Comparison of ENCODE assay signal across 16 mouse cellular contexts in genomic region chr10:60344111-60344510, GRCm38 (mm10). TPM values are rescaled to one million over a fixed set of nuclear protein-coding genes. Genes with fewer than 3 reads are reported as not detected.
DNase-seq lines count a peak whose midpoint lies in the region; ATAC-seq and TF ChIP-seq lines count a peak whose summit lies in the region.
"Had no signal": no experiment of that assay in that cellular context is flagged by ENCODE, and none has a peak within 500 bp of the region (broad histone marks: within the 10 kb centered on the region; RNA-seq: fewer than 3 reads in every experiment).

No protein-coding gene starts in this region.

- no peak overlapping the region for H3K27ac ChIP-seq in gastrocnemius, adult 2 months
- peak overlapping the region; percentile 23; the same call in 1 of the 2 replicates for H3K27ac ChIP-seq in liver, embryonic 13.5 days
- no peak overlapping the region for H3K27ac ChIP-seq in liver, embryonic 11.5 days (ENCODE audit: low read depth, low read length)
- no peak overlapping the region for H3K27ac ChIP-seq in neural tube, embryonic 15.5 days (replicated peaks)
- H3K27ac ChIP-seq: embryonic facial prominence, embryonic 15.5 days; forebrain, embryonic 13.5 days; liver, embryonic 14.5 days had no signal

- intact Hi-C loops in gastrocnemius, adult 2 months (cut with DNase I): no loop called here

- no peak overlapping the region for H3K4me2 ChIP-seq in liver, embryonic 13.5 days
- H3K4me2 ChIP-seq in liver, embryonic 11.5 days: no peak overlapping the region
- H3K4me2 ChIP-seq in neural tube, embryonic 15.5 days: no peak overlapping the region
- H3K4me2 ChIP-seq: embryonic facial prominence, embryonic 15.5 days; forebrain, embryonic 13.5 days had no signal

- WGBS in liver, embryonic 13.5 days (ENCODE audit: insufficient replicate concordance): 41% methylated on average over 3 of the region's 3 CpGs
- WGBS in liver, embryonic 11.5 days: 48% methylated on average over 3 of the region's 3 CpGs
- 88% methylated on average over 3 of the region's 3 CpGs for WGBS in neural tube, embryonic 15.5 days

- no peak for TF ChIP-seq CTCF in gastrocnemius, adult 2 months (IDR thresholded peaks at IDR 0.05)

- no peaks in the 10 kb centered on the region for H3K9me3 ChIP-seq in liver, embryonic 13.5 days (replicated peaks)
- no peaks in the 10 kb centered on the region for H3K9me3 ChIP-seq in liver, embryonic 11.5 days (ENCODE audit: control insufficient read depth, low read length)
- no peaks in the 10 kb centered on the region for H3K9me3 ChIP-seq in megakaryocyte, embryonic 14.5 days
- no peaks in the 10 kb centered on the region for H3K9me3 ChIP-seq in neural tube, embryonic 15.5 days (replicated peaks)
- H3K9me3 ChIP-seq: embryonic facial prominence, embryonic 15.5 days; forebrain, embryonic 13.5 days had no signal

- ATAC-seq in liver, embryonic 13.5 days (ENCODE audit: low read depth): no peak
- no peak for ATAC-seq in liver, embryonic 11.5 days (replicated peaks; ENCODE audit: low FRiP score)
- peak; percentile 71 for ATAC-seq in common myeloid progenitor, adult 5-6 weeks (replicated peaks; ENCODE audit: low read depth, poor library complexity, severe bottlenecking)
- no peak for ATAC-seq in neural tube, embryonic 15.5 days (ENCODE audit: low FRiP score)
- ATAC-seq: forebrain, embryonic 13.5 days had no signal

- no peak overlapping the region for H3K9ac ChIP-seq in liver, embryonic 13.5 days
- H3K9ac ChIP-seq in liver, embryonic 11.5 days (ENCODE audit: low read depth, low read length): no peak overlapping the region
- no peak overlapping the region for H3K9ac ChIP-seq in neural tube, embryonic 15.5 days (replicated peaks)
- H3K9ac ChIP-seq: embryonic facial prominence, embryonic 15.5 days; forebrain, embryonic 13.5 days; liver, embryonic 14.5 days had no signal

- H3K36me3 ChIP-seq in liver, embryonic 13.5 days: no peaks in the 10 kb centered on the region
- H3K36me3 ChIP-seq in liver, embryonic 11.5 days (ENCODE audit: control insufficient read depth, insufficient read depth, low read length): no peaks in the 10 kb centered on the region
- no peaks in the 10 kb centered on the region for H3K36me3 ChIP-seq in megakaryocyte, embryonic 14.5 days (replicated peaks; ENCODE audit: low read length)
- no peaks in the 10 kb centered on the region for H3K36me3 ChIP-seq in neural tube, embryonic 15.5 days
- H3K36me3 ChIP-seq: embryonic facial prominence, embryonic 15.5 days had no signal

- H3K4me1 ChIP-seq in liver, embryonic 13.5 days (replicated peaks): peaks cover 53% of the 10 kb centered on the region
- H3K4me1 ChIP-seq in liver, embryonic 11.5 days (replicated peaks; ENCODE audit: control insufficient read depth, insufficient read depth, low read length): peaks cover 32% of the 10 kb centered on the region
- peaks cover 69% of the 10 kb centered on the region for H3K4me1 ChIP-seq in megakaryocyte, embryonic 14.5 days
- peaks cover 21% of the 10 kb centered on the region for H3K4me1 ChIP-seq in neural tube, embryonic 15.5 days

- H3K27me3 ChIP-seq in liver, embryonic 13.5 days: no peaks in the 10 kb centered on the region
- no peaks in the 10 kb centered on the region; the same call in 1 of the 2 replicates for H3K27me3 ChIP-seq in liver, embryonic 11.5 days (replicated peaks; ENCODE audit: control insufficient read depth, insufficient read depth, low read length)
- H3K27me3 ChIP-seq in megakaryocyte, embryonic 14.5 days (replicated peaks): peaks cover 6% of the 10 kb centered on the region
- H3K27me3 ChIP-seq in neural tube, embryonic 15.5 days (replicated peaks): peaks cover 17% of the 10 kb centered on the region

- DNase-seq in gastrocnemius, adult 2 months: peak; percentile 23
- DNase-seq in gastrocnemius, adult 18-20 months (ENCODE audit: low spot score): no peak
- DNase-seq in liver, embryonic 13.5 days: no peak
- no peak for DNase-seq in liver, embryonic 11.5 days (ENCODE audit: low spot score)
- DNase-seq in kidney, adult 8-10 months: no peak
- DNase-seq: cerebellum, adult 11 months; kidney, postnatal 10 days had no signal

- no peak overlapping the region for H3K4me3 ChIP-seq in gastrocnemius, adult 2 months
- H3K4me3 ChIP-seq in liver, embryonic 13.5 days (replicated peaks): no peak overlapping the region
- no peak overlapping the region for H3K4me3 ChIP-seq in liver, embryonic 11.5 days (ENCODE audit: low read depth, low read length)
- H3K4me3 ChIP-seq in megakaryocyte, embryonic 14.5 days (replicated peaks): peak overlapping the region; percentile 81
- no peak overlapping the region for H3K4me3 ChIP-seq in neural tube, embryonic 15.5 days (replicated peaks)
- H3K4me3 ChIP-seq: embryonic facial prominence, embryonic 15.5 days; forebrain, embryonic 13.5 days; myocyte had no signal

RNA-seq across cellular contexts. Expression of gene Vsir, which starts 2.5 kb away (rescaled TPM):
- 1 to 10 TPM; 6.2 to 6.4 TPM for total RNA-seq in gastrocnemius, adult 2 months (2021)
- 1 to 10 TPM; 3.8 to 4.6 TPM for total RNA-seq in gastrocnemius, adult 18-20 months (2021)
- 3.7 and 4.9 TPM in 2 replicates for polyA plus RNA-seq in liver, embryonic 13.5 days (2015; fragmentation: Nextera tagmentation; extraction: Ambion mirVana)
- 5.4 and 6.3 TPM in 2 replicates for polyA plus RNA-seq in liver, embryonic 11.5 days (2014; fragmentation: Nextera tagmentation; extraction: Ambion mirVana)
- 15.4 and 18.5 TPM in 2 replicates for total RNA-seq in common myeloid progenitor, adult 5-6 weeks (2017)
- polyA plus RNA-seq in megakaryocyte, embryonic 14.5 days (2012; ENCODE audit: insufficient read depth, low replicate concordance): 29.9 and 107 TPM in 2 replicates
- 4.5 and 4.6 TPM in 2 replicates for polyA plus RNA-seq in neural tube, embryonic 15.5 days (2015; fragmentation: Nextera tagmentation; extraction: Ambion mirVana)

RNA-seq across cellular contexts. Expression of gene Gm17455, which starts 55.4 kb away (rescaled TPM):
- under 1 TPM in 1 of 2 experiments, not detected in 1; 0.31 TPM for total RNA-seq in gastrocnemius, adult 2 months (2021)
- not detected for total RNA-seq in gastrocnemius, adult 18-20 months (2021)
- polyA plus RNA-seq in liver, embryonic 13.5 days (2015; fragmentation: Nextera tagmentation; extraction: Ambion mirVana): not detected in 2 replicates
- 0.44 TPM in 2 replicates for polyA plus RNA-seq in liver, embryonic 11.5 days (2014; fragmentation: Nextera tagmentation; extraction: Ambion mirVana)
- total RNA-seq in common myeloid progenitor, adult 5-6 weeks (2017): not detected in 2 replicates
- polyA plus RNA-seq in megakaryocyte, embryonic 14.5 days (2012; ENCODE audit: insufficient read depth, low replicate concordance): 0.44 TPM in 1 of 2 replicates, not detected in the other
- 11.3 and 12.5 TPM in 2 replicates for polyA plus RNA-seq in neural tube, embryonic 15.5 days (2015; fragmentation: Nextera tagmentation; extraction: Ambion mirVana)
- total RNA-seq: adrenal gland, postnatal 4 days; megakaryocyte-erythroid progenitor cell, adult 5-6 weeks had no signal
- polyA plus RNA-seq: liver, embryonic 14.5 days had no signal
